Mouse (Mus musculus): ENCODE data around the gene Riox1. TPM values are rescaled to one million over a fixed set of nuclear protein-coding genes. Genes with fewer than 3 reads are reported as not detected.

Riox1 gene
- 14.7 and 16.5 TPM in 2 replicates for polyA plus RNA-seq (2016; fragmentation: Nextera tagmentation; extraction: Ambion mirVana)

- Histone ChIP-seq H3K9me3 (replicated peaks) (no peaks in the 10 kb centered on the region), H3K4me2 (peak within 1 kb of the TSS; percentile 99), H3K27me3 (replicated peaks) (no peaks in the 10 kb centered on the region), H3K36me3 (peaks cover 22% of the 10 kb centered on the region), H3K27ac (ENCODE audit: poor library complexity, severe bottlenecking) (peak within 1 kb of the TSS; percentile 71), H3K4me3 (peak within 1 kb of the TSS; percentile 90), H3K4me1 (replicated peaks) (peaks cover 36% of the 10 kb centered on the region), H3K9ac (peak within 1 kb of the TSS; percentile 92)
- peak; percentile 86 for ATAC-seq (ENCODE audit: insufficient number of reproducible peaks, low FRiP score)
- WGBS = under 1% methylated on average over 37 of the region's 37 CpGs
Observed at GRCm38 (mm10) chr12:83950493-83950839, at the start of gene Riox1. Gene Riox1, plus strand, starts transcription at chr12:83950608.

DNA sequence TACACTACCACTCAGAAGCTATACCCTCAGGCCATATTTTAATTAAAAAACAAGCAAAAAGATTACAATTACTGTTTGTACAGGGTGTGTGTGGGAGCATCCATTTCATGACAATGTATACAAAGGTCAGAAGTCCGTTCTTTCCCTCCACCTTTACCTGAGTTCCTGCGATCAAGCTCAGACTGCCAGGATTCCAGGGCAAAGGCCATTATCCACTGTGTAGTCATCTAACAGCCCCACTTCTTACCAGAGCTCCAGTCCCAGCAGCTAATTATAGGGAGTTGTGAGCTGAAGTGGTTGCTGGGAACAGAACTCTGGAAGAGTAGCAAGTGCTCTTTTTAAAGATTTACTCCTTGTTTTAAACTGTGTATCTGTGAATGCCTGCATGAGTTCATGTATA lies 40.0 kb upstream of the Riox1 start:
- no peak overlapping the region for H3K4me3 ChIP-seq
- H3K9me3 ChIP-seq (replicated peaks) = no peaks in the 10 kb centered on the region
- H3K4me1 ChIP-seq (replicated peaks) = peaks cover 14% of the 10 kb centered on the region; the same call in 1 of the 2 replicates
- no peak overlapping the region for H3K9ac ChIP-seq
- peaks cover 23% of the 10 kb centered on the region for H3K36me3 ChIP-seq
- H3K4me2 ChIP-seq = no peak overlapping the region
- peak overlapping the region; percentile 62; the same call in 1 of the 2 replicates for H3K27ac ChIP-seq (ENCODE audit: poor library complexity, severe bottlenecking)
- no peaks in the 10 kb centered on the region for H3K27me3 ChIP-seq (replicated peaks)
- WGBS = 69% methylated on average over 2 of the region's 2 CpGs
- no peak for ATAC-seq (ENCODE audit: insufficient number of reproducible peaks, low FRiP score)

GRCm38 (mm10) chr12:83914202-83914740 lies 36.1 kb upstream of the Riox1 start:
- no peak for ATAC-seq (ENCODE audit: insufficient number of reproducible peaks, low FRiP score)
- no peak overlapping the region for H3K4me3 ChIP-seq
- no peak overlapping the region for H3K4me2 ChIP-seq
- H3K4me1 ChIP-seq (replicated peaks) = peaks cover 21% of the 10 kb centered on the region; the same call in 1 of the 2 replicates
- H3K9me3 ChIP-seq (replicated peaks) = no peaks in the 10 kb centered on the region
- no peak overlapping the region for H3K9ac ChIP-seq
- H3K27me3 ChIP-seq (replicated peaks) = no peaks in the 10 kb centered on the region
- no peak overlapping the region for H3K27ac ChIP-seq (ENCODE audit: poor library complexity, severe bottlenecking)
- 91% methylated on average over 4 of the region's 4 CpGs for WGBS
- H3K36me3 ChIP-seq = peaks cover 22% of the 10 kb centered on the region

GRCm38 (mm10) chr12:83914797-83915196 lies 35.6 kb upstream of the Riox1 start:
- no peaks in the 10 kb centered on the region for H3K9me3 ChIP-seq (replicated peaks)
- H3K9ac ChIP-seq = no peak overlapping the region
- H3K4me2 ChIP-seq = no peak overlapping the region
- H3K27me3 ChIP-seq (replicated peaks) = no peaks in the 10 kb centered on the region
- 78% methylated on average over 1 of the region's 1 CpGs for WGBS
- no peak for ATAC-seq (ENCODE audit: insufficient number of reproducible peaks, low FRiP score)
- peaks cover 21% of the 10 kb centered on the region; the same call in 1 of the 2 replicates for H3K4me1 ChIP-seq (replicated peaks)
- H3K27ac ChIP-seq (ENCODE audit: poor library complexity, severe bottlenecking) = no peak overlapping the region
- H3K36me3 ChIP-seq = peaks cover 22% of the 10 kb centered on the region
- no peak overlapping the region for H3K4me3 ChIP-seq

- H3K4me3 ChIP-seq = no peak overlapping the region
- ATAC-seq (ENCODE audit: insufficient number of reproducible peaks, low FRiP score) = no peak
- H3K9ac ChIP-seq = no peak overlapping the region
- H3K27ac ChIP-seq (ENCODE audit: poor library complexity, severe bottlenecking) = 0 out of 2 replicates have a peak overlapping the region, but pooled peaks have one; percentile 28
- peaks cover 22% of the 10 kb centered on the region for H3K36me3 ChIP-seq
- H3K4me2 ChIP-seq = no peak overlapping the region
- no peaks in the 10 kb centered on the region for H3K27me3 ChIP-seq (replicated peaks)
- H3K4me1 ChIP-seq (replicated peaks) = peaks cover 20% of the 10 kb centered on the region; the same call in 1 of the 2 replicates
- WGBS = 63% methylated on average over 9 of the region's 9 CpGs
- H3K9me3 ChIP-seq (replicated peaks) = no peaks in the 10 kb centered on the region
Observed at GRCm38 (mm10) chr12:83916884-83917283, 33.5 kb upstream of the Riox1 start.

DNA sequence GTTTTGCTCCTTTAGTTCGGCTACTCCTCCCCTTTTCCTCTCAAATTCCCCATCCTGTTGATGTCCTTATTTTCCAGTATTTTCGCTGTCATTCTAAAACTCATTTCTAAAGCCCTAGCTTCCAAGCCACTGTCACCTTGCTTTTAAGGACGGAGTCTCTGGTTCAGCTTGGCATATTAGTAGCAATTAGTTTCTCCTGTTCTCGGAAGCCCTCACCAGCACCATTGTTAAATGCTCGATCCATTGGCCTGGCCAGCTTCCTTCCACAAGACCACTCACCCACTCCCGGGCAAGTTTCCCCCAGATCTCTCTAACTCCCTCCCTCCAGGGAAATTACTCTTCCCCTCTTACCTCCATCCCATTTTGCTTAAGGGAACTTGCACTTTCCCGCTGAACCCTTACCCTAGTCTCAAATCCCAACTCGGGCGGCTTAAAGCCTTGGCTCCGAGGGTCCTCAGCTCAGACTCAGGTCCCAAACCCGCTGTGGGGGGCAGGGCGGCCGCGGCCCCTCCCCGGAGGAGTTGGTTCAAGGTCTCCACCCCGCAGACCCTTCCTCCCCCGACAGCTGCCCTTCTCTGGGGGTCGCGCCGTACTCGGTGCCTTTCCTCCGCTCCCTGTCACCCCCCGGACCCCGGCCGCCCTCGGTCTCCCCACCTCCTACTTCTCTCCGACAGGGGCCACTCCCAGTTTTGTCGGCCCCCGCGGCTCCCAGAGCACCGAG lies 29.5 kb upstream of the Riox1 start:
- Histone ChIP-seq H3K9me3 (replicated peaks) (no peaks in the 10 kb centered on the region), H3K36me3 (peaks cover 7% of the 10 kb centered on the region), H3K9ac (peak overlapping the region; percentile 89), H3K4me1 (replicated peaks) (peaks cover 40% of the 10 kb centered on the region), H3K27ac (ENCODE audit: poor library complexity, severe bottlenecking) (peak overlapping the region; percentile 93), H3K4me2 (peak overlapping the region; percentile 72), H3K27me3 (replicated peaks) (no peaks in the 10 kb centered on the region), H3K4me3 (peak overlapping the region; percentile 90)
- no peak for ATAC-seq (ENCODE audit: insufficient number of reproducible peaks, low FRiP score)
- 2% methylated on average over 28 of the region's 31 CpGs for WGBS

DNA sequence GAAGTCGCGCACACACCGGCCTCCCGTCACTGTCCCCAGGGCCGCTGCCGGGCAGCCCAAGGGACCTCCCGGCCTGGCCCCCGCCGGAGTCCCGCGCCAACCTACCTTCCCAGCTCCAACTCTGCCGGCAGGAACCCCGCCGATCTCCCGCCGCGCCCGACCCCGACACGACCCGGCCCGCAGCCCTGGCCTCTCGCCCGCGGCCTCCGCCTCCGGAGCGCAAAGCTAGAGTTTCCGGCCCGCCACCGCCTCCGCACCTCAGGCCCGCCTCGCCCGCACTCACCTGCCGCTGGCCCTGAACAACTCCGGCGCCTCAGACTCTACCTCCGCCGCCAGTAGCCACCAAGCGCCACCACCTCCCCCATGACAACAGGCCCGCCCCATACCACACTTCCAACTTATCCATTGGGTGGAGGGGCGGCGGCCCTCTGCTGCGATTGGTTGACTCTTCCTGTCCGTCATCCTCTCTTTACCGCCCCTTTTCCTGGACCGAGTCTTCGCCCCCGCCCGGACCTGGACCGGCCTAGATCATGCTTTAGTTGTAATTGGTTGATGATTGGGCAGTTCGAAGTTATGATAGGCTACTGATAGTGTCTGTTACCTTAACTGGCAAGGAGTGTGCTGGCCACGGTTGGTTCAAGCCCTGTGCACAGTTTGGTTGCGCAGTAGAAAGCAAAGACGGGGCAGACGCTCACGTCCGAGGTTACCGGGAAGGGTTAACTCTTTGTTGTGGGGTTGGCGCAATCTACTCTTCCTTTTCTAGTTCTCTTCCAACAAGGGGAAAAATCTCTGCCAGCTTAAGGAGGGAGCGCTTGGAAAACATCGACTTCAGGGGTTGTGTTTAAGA lies 28.6 kb upstream of the Riox1 start, which contains the start of gene Numb:
TSS of gene Numb (minus strand) at position 400 of the 847 bp plus-strand sequence.
- Histone ChIP-seq H3K27ac (ENCODE audit: poor library complexity, severe bottlenecking) (peak within 1 kb of the TSS; percentile 93), H3K9me3 (replicated peaks) (no peaks in the 10 kb centered on the region), H3K9ac (peak within 1 kb of the TSS; percentile 89), H3K4me1 (replicated peaks) (peaks cover 45% of the 10 kb centered on the region), H3K4me3 (peak within 1 kb of the TSS; percentile 90), H3K4me2 (peak within 1 kb of the TSS; percentile 72), H3K36me3 (peaks cover 3% of the 10 kb centered on the region; the same call in 1 of the 2 replicates), H3K27me3 (replicated peaks) (no peaks in the 10 kb centered on the region)
- ATAC-seq (ENCODE audit: insufficient number of reproducible peaks, low FRiP score) = peak; percentile 99
- under 1% methylated on average over 62 of the region's 63 CpGs for WGBS

DNA sequence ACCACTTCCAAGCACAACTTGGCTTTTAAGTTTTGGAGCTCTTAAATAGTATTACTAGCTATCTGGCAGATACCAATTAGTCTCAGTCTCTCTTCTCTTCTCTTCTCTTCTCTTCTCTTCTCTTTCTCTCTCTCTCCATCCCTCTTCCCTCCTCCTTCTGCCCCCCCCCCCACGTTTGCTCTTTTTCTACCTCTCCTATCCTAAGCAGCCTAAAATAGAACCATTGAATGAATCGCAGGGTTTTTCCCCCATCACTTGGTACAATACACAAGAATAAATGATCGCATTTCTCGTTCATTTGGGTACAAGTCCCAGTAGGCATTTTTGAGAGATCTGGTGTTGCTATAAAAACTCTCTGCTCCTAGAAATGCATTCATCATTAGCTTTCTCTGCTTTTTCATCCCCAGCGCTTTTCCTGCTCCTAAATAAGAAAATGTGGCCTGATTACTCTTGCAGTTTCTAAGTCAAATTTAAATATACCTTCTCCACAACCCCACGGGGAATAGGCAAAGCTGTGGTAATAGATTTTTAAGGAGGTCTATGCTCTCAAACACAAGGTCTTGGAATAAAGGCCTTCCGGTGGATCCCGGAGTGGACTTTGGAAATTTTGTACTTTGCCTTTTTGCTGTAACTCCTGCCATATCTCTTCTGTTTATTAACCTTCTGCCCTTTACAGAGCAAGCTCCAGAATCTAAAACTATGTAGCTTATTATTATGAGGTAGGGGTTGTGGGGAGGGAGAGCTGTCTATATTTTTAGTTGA lies 27.5 kb upstream of the Riox1 start:
- H3K27me3 ChIP-seq (replicated peaks) = no peaks in the 10 kb centered on the region

GRCm38 (mm10) chr12:83923486-83923859 lies 26.9 kb upstream of the Riox1 start:
- Histone ChIP-seq H3K27me3 (replicated peaks) (no peaks in the 10 kb centered on the region), H3K36me3 (no peaks in the 10 kb centered on the region), H3K9ac (no peak overlapping the region), H3K4me1 (replicated peaks) (peaks cover 56% of the 10 kb centered on the region), H3K4me2 (no peak overlapping the region), H3K4me3 (no peak overlapping the region), H3K27ac (ENCODE audit: poor library complexity, severe bottlenecking) (peak overlapping the region; percentile 85), H3K9me3 (replicated peaks) (no peaks in the 10 kb centered on the region)
- ATAC-seq (ENCODE audit: insufficient number of reproducible peaks, low FRiP score) = no peak
- WGBS = 27% methylated on average over 1 of the region's 1 CpGs

More for the DNA sequence above, 27.5 kb upstream of the Riox1 start:
- Histone ChIP-seq H3K4me1 (replicated peaks) (peaks cover 52% of the 10 kb centered on the region), H3K4me3 (peak overlapping the region; percentile 90), H3K27ac (ENCODE audit: poor library complexity, severe bottlenecking) (peak overlapping the region; percentile 74), H3K36me3 (no peaks in the 10 kb centered on the region), H3K9ac (peak overlapping the region; percentile 72), H3K4me2 (peak overlapping the region; percentile 68), H3K9me3 (replicated peaks) (no peaks in the 10 kb centered on the region)
- 41% methylated on average over 8 of the region's 8 CpGs for WGBS
- ATAC-seq (ENCODE audit: insufficient number of reproducible peaks, low FRiP score) = no peak

DNA sequence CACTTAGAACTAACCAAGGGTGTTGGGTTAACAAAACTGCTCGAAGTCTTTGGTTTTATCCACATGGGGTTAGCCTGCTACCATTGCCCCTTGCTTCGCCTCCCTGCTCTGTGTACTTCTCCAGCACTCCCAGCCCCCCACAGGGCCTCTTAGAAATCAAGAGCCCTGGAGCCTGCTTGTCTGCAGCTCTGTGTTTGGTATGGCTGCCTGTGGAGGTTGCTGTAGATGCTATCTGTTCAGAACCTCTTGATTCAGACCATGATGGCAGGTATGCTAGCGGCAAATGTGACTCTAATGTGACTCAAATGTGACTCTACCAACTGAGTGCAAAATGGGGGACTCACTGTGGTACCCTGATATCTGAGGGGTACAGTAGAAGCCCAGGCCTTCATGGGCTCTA lies 26.1 kb upstream of the Riox1 start:
- Histone ChIP-seq H3K27me3 (replicated peaks) (no peaks in the 10 kb centered on the region), H3K9ac (no peak overlapping the region), H3K36me3 (no peaks in the 10 kb centered on the region), H3K4me1 (replicated peaks) (peaks cover 58% of the 10 kb centered on the region), H3K4me2 (peak overlapping the region; percentile 43), H3K27ac (ENCODE audit: poor library complexity, severe bottlenecking) (peak overlapping the region; percentile 85), H3K4me3 (no peak overlapping the region), H3K9me3 (replicated peaks) (no peaks in the 10 kb centered on the region)
- no peak for ATAC-seq (ENCODE audit: insufficient number of reproducible peaks, low FRiP score)
- WGBS = 30% methylated on average over 3 of the region's 3 CpGs

All from heart, embryonic 12.5 days (tissue).